Mouse (Mus musculus): ENCODE data around the gene Abcc12. TPM values are rescaled to one million over a fixed set of nuclear protein-coding genes. Genes with fewer than 3 reads are reported as not detected.

The Abcc12 gene
- polyA plus RNA-seq, 1 experiment from 2014 or later: 0.07 TPM

DNA sequence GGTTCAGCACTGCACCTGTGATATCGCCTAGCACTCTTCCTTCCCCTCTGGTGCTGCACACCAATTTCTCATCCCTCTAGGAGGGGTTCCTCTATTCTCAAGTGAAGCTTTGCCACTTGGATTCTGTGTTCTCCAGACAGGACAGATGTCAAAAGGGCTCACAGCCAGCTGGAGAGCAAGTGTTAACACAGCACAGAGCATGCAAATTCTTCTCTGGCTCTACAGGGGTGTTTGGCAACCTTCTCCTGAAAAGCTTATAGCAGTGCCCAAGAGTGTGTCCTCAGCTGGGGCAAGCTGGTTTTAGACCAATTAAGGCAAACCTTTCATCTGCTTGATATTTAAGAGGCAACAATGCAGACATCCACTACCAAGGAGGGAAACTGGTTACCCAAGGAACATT, 66.3 kb downstream of the Abcc12 start:
- WGBS: 90% methylated on average over 1 of the region's 1 CpGs

DNA sequence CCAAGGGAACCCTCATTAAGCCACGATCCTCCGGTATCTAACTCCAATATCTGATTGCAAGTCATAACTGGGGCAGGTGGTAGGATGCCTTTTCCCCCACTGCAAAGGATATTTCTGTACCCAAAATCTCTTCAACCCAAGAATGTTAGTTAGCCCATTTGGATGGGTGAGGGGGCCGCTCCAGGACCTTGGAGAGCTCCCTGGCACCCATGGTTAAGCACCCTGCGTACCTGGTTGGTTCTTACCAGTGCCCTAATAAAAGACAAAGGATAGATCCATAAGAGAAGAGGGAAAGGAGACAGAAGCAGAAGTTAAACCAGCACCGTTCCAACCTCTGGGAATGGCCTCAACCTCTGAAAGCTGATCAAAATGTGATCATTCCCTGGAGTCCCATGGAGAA, 67.6 kb downstream of the Abcc12 start:
- ATAC-seq (ENCODE audit: insufficient number of reproducible peaks, low FRiP score, low TSS enrichment, low read depth) (no peak), DNase-seq (ENCODE audit: low spot score) (peak; percentile 69)
- Histone ChIP-seq H3K9ac (ENCODE audit: low read length) (no peak overlapping the region), H3K4me3 (ENCODE audit: low read depth, low read length) (no peak overlapping the region), H3K27me3 (ENCODE audit: control insufficient read depth, insufficient read depth, low read length) (no peaks in the 10 kb centered on the region), H3K9me3 (ENCODE audit: control insufficient read depth, low read length) (no peaks in the 10 kb centered on the region), H3K4me2 (ENCODE audit: low read depth, severe bottlenecking) (no peak overlapping the region), H3K4me1 (ENCODE audit: control insufficient read depth, insufficient read depth, low read length) (no peaks in the 10 kb centered on the region), H3K36me3 (ENCODE audit: control insufficient read depth, insufficient read depth, low read length) (no peaks in the 10 kb centered on the region), H3K27ac (replicated peaks; ENCODE audit: low read depth, low read length) (no peak overlapping the region)
- 58% methylated on average over 5 of the region's 5 CpGs for WGBS

More for the DNA sequence above, 66.3 kb downstream of the Abcc12 start:
- Histone ChIP-seq H3K4me1 (ENCODE audit: control insufficient read depth, insufficient read depth, low read length) (no peaks in the 10 kb centered on the region), H3K9me3 (ENCODE audit: control insufficient read depth, low read length) (no peaks in the 10 kb centered on the region), H3K4me3 (ENCODE audit: low read depth, low read length) (no peak overlapping the region), H3K36me3 (ENCODE audit: control insufficient read depth, insufficient read depth, low read length) (no peaks in the 10 kb centered on the region), H3K9ac (ENCODE audit: low read length) (no peak overlapping the region), H3K4me2 (ENCODE audit: low read depth, severe bottlenecking) (no peak overlapping the region), H3K27ac (replicated peaks; ENCODE audit: low read depth, low read length) (no peak overlapping the region), H3K27me3 (ENCODE audit: control insufficient read depth, insufficient read depth, low read length) (no peaks in the 10 kb centered on the region)
- no peak for DNase-seq (ENCODE audit: low spot score)
- ATAC-seq (ENCODE audit: insufficient number of reproducible peaks, low FRiP score, low TSS enrichment, low read depth): no peak

DNA sequence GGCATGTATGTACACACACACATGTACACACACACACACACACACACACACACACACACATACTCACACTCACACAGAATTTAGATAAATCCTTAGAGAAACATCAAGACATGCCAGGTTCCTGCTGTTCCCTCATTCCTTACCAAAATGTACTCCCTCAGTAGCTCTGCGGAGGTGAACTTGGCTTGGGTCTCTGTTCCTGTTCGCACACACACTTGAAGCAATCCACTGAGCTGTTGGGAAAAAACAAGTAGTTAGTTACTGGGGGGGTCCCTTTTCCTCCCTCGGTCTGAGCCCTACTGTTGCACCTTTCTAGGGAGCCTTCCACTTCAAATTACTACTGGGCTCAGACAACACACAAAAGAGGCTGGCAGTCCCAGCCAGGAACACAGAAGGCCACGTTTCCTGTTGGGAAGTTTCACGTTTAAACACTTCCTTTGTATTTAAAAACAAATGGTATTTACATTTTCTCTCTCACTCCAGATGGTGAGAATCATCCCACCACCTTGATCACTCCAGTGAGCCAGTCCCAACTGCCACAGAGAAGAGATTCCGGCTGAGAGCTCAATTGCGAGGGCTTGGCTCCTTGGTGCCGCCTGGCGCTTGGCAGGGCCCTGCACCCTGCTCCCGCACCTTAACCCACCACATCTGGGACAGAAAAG, 68.2 kb downstream of the Abcc12 start:
- DNase-seq (ENCODE audit: low spot score) (no peak), ATAC-seq (ENCODE audit: insufficient number of reproducible peaks, low FRiP score, low TSS enrichment, low read depth) (no peak)
- Histone ChIP-seq H3K9me3 (ENCODE audit: control insufficient read depth, low read length) (no peaks in the 10 kb centered on the region), H3K27me3 (ENCODE audit: control insufficient read depth, insufficient read depth, low read length) (no peaks in the 10 kb centered on the region), H3K4me1 (ENCODE audit: control insufficient read depth, insufficient read depth, low read length) (no peaks in the 10 kb centered on the region), H3K27ac (replicated peaks; ENCODE audit: low read depth, low read length) (no peak overlapping the region), H3K4me2 (ENCODE audit: low read depth, severe bottlenecking) (no peak overlapping the region), H3K36me3 (ENCODE audit: control insufficient read depth, insufficient read depth, low read length) (no peaks in the 10 kb centered on the region), H3K4me3 (ENCODE audit: low read depth, low read length) (no peak overlapping the region), H3K9ac (ENCODE audit: low read length) (no peak overlapping the region)
- WGBS: 55% methylated on average over 10 of the region's 10 CpGs

DNA sequence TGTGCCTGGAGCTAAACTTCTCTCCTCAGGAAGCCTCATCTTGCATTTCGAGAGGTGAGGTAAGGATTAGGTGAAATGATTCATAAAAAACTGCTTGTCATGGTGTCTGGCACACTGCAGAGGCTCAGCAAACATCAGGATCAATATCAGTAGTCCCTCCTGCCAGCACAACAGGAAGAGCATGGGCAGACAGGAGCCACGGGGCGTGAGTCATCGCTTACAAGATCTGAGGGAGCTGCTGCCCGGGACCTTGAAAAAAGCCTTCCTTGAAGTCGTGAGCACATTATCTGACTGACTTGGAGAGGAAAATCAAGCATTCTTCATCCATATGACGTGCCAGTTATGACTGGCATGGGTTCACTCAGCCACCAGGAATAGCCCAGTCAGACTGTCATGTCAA, 79.1 kb downstream of the Abcc12 start:
- Histone ChIP-seq H3K4me1 (ENCODE audit: control insufficient read depth, insufficient read depth, low read length) (no peaks in the 10 kb centered on the region), H3K36me3 (ENCODE audit: control insufficient read depth, insufficient read depth, low read length) (no peaks in the 10 kb centered on the region), H3K4me3 (ENCODE audit: low read depth, low read length) (no peak overlapping the region), H3K9ac (ENCODE audit: low read length) (no peak overlapping the region), H3K27me3 (ENCODE audit: control insufficient read depth, insufficient read depth, low read length) (no peaks in the 10 kb centered on the region), H3K9me3 (ENCODE audit: control insufficient read depth, low read length) (no peaks in the 10 kb centered on the region), H3K4me2 (ENCODE audit: low read depth, severe bottlenecking) (no peak overlapping the region), H3K27ac (replicated peaks; ENCODE audit: low read depth, low read length) (no peak overlapping the region)
- ATAC-seq (ENCODE audit: insufficient number of reproducible peaks, low FRiP score, low TSS enrichment, low read depth) (no peak), DNase-seq (ENCODE audit: low spot score) (no peak)
- 85% methylated on average over 7 of the region's 7 CpGs for WGBS

DNA sequence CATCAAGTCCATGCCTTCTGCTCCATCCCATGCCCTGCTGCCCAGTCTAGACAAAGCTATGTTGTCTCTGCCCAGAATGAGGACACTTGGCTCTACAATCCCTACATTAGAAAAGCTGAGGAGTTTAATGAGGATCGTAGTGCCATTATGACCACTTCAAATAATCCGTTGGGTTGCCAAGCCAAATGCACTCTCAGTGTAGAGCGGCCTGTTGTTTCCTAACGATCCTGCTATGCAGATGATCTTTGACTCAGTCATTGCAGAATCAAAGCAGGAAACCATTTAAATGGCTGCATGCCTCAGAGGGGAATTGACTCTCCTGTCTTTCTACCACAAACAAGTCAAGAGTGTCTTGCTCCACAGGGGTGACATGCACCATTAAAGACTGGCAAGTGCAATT, 85.4 kb downstream of the Abcc12 start:
- 83% methylated on average over 4 of the region's 4 CpGs for WGBS
- ATAC-seq (ENCODE audit: insufficient number of reproducible peaks, low FRiP score, low TSS enrichment, low read depth): no peak
- H3K27ac ChIP-seq (replicated peaks; ENCODE audit: low read depth, low read length): no peak overlapping the region

DNA sequence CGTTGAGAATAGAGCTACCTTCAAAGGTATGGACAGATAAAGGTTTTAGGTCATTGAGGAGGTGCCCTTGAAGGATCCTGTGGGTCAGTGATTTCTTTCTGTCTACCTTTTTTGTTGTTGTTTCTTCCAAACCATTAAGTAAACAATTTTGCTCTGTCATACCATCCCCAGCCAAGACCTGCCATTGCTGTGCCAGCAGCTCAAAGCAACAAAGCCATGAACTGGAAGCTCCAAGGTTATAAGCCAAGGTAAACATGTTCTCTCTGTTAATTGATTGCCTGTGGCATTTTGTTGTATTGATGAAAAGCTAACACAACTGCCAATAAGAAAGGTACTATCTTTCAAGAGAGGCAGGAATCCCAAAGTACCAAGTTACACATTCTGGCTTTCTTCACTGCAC, 86.6 kb downstream of the Abcc12 start:
- no peak overlapping the region for H3K27ac ChIP-seq (replicated peaks; ENCODE audit: low read depth, low read length)
- no peak overlapping the region for H3K9ac ChIP-seq (ENCODE audit: low read length)
- no peak for ATAC-seq (ENCODE audit: insufficient number of reproducible peaks, low FRiP score, low TSS enrichment, low read depth)
- no peak overlapping the region for H3K4me2 ChIP-seq (ENCODE audit: low read depth, severe bottlenecking)
- no peaks in the 10 kb centered on the region for H3K27me3 ChIP-seq (ENCODE audit: control insufficient read depth, insufficient read depth, low read length)
- no peaks in the 10 kb centered on the region for H3K4me1 ChIP-seq (ENCODE audit: control insufficient read depth, insufficient read depth, low read length)
- no peak for DNase-seq (ENCODE audit: low spot score)
- H3K4me3 ChIP-seq (ENCODE audit: low read depth, low read length): no peak overlapping the region
- no peaks in the 10 kb centered on the region for H3K36me3 ChIP-seq (ENCODE audit: control insufficient read depth, insufficient read depth, low read length)
- H3K9me3 ChIP-seq (ENCODE audit: control insufficient read depth, low read length): no peaks in the 10 kb centered on the region
- WGBS: 42% methylated on average over 1 of the region's 1 CpGs

More for the DNA sequence above, 85.4 kb downstream of the Abcc12 start:
- Histone ChIP-seq H3K27me3 (ENCODE audit: control insufficient read depth, insufficient read depth, low read length) (no peaks in the 10 kb centered on the region), H3K4me1 (ENCODE audit: control insufficient read depth, insufficient read depth, low read length) (no peaks in the 10 kb centered on the region), H3K9me3 (ENCODE audit: control insufficient read depth, low read length) (no peaks in the 10 kb centered on the region), H3K4me3 (ENCODE audit: low read depth, low read length) (no peak overlapping the region), H3K4me2 (ENCODE audit: low read depth, severe bottlenecking) (no peak overlapping the region), H3K9ac (ENCODE audit: low read length) (no peak overlapping the region), H3K36me3 (ENCODE audit: control insufficient read depth, insufficient read depth, low read length) (no peaks in the 10 kb centered on the region)
- DNase-seq (ENCODE audit: low spot score): no peak

DNA sequence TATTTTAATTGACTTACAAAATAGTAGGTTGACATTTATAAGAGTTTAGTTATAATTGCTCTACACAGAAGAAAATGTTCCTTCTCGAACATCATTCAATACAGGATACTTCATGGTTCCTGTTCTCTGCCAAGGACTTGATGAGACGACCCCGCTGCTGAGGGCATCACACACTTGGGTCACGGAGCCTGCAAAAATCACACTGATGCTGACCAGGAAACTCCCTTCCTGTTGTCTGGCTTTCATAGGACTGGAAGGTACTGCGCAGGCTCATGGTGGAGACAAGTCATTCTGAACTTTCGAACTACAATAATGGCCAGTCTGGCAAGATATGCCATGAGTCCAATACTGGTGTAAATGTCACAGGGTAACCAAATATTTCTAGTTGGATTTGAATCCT, 95.1 kb downstream of the Abcc12 start:
- WGBS: 92% methylated on average over 6 of the region's 6 CpGs
- Histone ChIP-seq H3K9me3 (ENCODE audit: control insufficient read depth, low read length) (no peaks in the 10 kb centered on the region), H3K9ac (ENCODE audit: low read length) (no peak overlapping the region), H3K27ac (replicated peaks; ENCODE audit: low read depth, low read length) (no peak overlapping the region), H3K4me3 (ENCODE audit: low read depth, low read length) (no peak overlapping the region), H3K27me3 (ENCODE audit: control insufficient read depth, insufficient read depth, low read length) (no peaks in the 10 kb centered on the region), H3K4me1 (ENCODE audit: control insufficient read depth, insufficient read depth, low read length) (no peaks in the 10 kb centered on the region), H3K36me3 (ENCODE audit: control insufficient read depth, insufficient read depth, low read length) (no peaks in the 10 kb centered on the region), H3K4me2 (ENCODE audit: low read depth, severe bottlenecking) (no peak overlapping the region)
- DNase-seq (ENCODE audit: low spot score): no peak
- no peak for ATAC-seq (ENCODE audit: insufficient number of reproducible peaks, low FRiP score, low TSS enrichment, low read depth)

DNA sequence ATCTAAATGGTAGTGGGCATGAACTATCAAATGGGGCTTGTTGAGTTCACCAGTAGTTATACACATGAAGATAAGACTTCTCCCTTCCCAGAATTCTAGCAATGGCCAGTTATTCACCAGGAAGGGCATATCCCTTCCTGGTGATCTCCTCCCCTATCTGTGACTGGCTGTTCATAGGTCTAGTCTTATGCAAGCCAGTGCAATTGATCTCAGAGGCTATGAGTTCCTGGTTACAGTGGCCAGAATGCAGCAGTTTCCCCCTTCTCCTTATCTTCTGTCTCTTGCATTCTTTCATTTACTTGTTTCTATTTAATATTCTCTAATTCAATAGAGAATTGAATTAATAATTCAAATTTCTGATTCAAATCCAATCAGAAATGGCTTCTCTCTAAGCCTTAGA, 96.2 kb downstream of the Abcc12 start:
- H3K27ac ChIP-seq (replicated peaks; ENCODE audit: low read depth, low read length): no peak overlapping the region
- H3K4me1 ChIP-seq (ENCODE audit: control insufficient read depth, insufficient read depth, low read length): no peaks in the 10 kb centered on the region
- DNase-seq (ENCODE audit: low spot score) (no peak), ATAC-seq (ENCODE audit: insufficient number of reproducible peaks, low FRiP score, low TSS enrichment, low read depth) (no peak)
- no peak overlapping the region for H3K9ac ChIP-seq (ENCODE audit: low read length)
- no peaks in the 10 kb centered on the region for H3K9me3 ChIP-seq (ENCODE audit: control insufficient read depth, low read length)
- no peak overlapping the region for H3K4me2 ChIP-seq (ENCODE audit: low read depth, severe bottlenecking)
- no peaks in the 10 kb centered on the region for H3K36me3 ChIP-seq (ENCODE audit: control insufficient read depth, insufficient read depth, low read length)
- H3K4me3 ChIP-seq (ENCODE audit: low read depth, low read length): no peak overlapping the region
- H3K27me3 ChIP-seq (ENCODE audit: control insufficient read depth, insufficient read depth, low read length): no peaks in the 10 kb centered on the region

DNA sequence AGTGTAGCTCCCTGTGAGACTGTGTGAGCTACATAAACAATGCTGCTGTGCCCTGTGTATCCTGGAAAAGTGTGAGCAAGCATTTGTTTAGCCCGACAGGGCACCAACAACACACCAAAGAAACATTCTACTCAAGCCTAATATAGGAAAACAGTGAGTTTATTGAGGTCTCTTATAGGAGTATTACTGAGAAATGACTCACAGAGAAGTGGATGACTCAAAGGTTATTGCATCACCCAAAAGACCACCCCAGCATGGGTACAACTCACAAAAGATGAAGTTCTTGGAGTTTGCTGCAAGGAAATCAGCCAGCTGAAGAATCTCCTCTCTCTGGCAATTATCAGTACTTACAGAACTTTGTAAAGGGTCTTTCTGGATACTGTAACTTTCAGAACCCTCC, 98.4 kb downstream of the Abcc12 start:
- 85% methylated on average over 1 of the region's 1 CpGs for WGBS

More for the DNA sequence above, 98.4 kb downstream of the Abcc12 start:
- H3K9me3 ChIP-seq (ENCODE audit: control insufficient read depth, low read length): no peaks in the 10 kb centered on the region
- no peak overlapping the region for H3K27ac ChIP-seq (replicated peaks; ENCODE audit: low read depth, low read length)
- no peak overlapping the region for H3K4me3 ChIP-seq (ENCODE audit: low read depth, low read length)
- ATAC-seq (ENCODE audit: insufficient number of reproducible peaks, low FRiP score, low TSS enrichment, low read depth): no peak
- no peaks in the 10 kb centered on the region for H3K36me3 ChIP-seq (ENCODE audit: control insufficient read depth, insufficient read depth, low read length)
- DNase-seq (ENCODE audit: low spot score): no peak
- H3K9ac ChIP-seq (ENCODE audit: low read length): no peak overlapping the region
- H3K4me2 ChIP-seq (ENCODE audit: low read depth, severe bottlenecking): no peak overlapping the region
- H3K27me3 ChIP-seq (ENCODE audit: control insufficient read depth, insufficient read depth, low read length): no peaks in the 10 kb centered on the region
- H3K4me1 ChIP-seq (ENCODE audit: control insufficient read depth, insufficient read depth, low read length): no peaks in the 10 kb centered on the region

All from limb, embryonic 11.5 days (tissue).